In genomic region chr7:132656075-132656474, GRCm38 (mm10) we compare ENCODE assay signal across 8 mouse cellular contexts. TPM values are rescaled to one million over a fixed set of nuclear protein-coding genes. Genes with fewer than 3 reads are reported as not detected.
DNase-seq lines count a peak whose midpoint lies in the region; ATAC-seq and TF ChIP-seq lines count a peak whose summit lies in the region.

No protein-coding gene starts in this region.

- WGBS in forebrain, postnatal 0 days = 11% methylated on average over 9 of the region's 9 CpGs
- WGBS in lung, adult 2 months = 9% methylated on average over 9 of the region's 9 CpGs
- WGBS in neural tube, embryonic 15.5 days = 23% methylated on average over 9 of the region's 9 CpGs

- H3K4me2 ChIP-seq in forebrain, postnatal 0 days (ENCODE audit: low read depth) = no peak overlapping the region
- H3K4me2 ChIP-seq in neural tube, embryonic 15.5 days = peak overlapping the region; percentile 22; the same call in 1 of the 2 replicates

- peak; percentile 88 for ATAC-seq in forebrain, postnatal 0 days
- peak; percentile 71 for ATAC-seq in neural tube, embryonic 15.5 days (ENCODE audit: low FRiP score)

- TF ChIP-seq RAD21 in MEL (IDR thresholded peaks at IDR 0.05; ENCODE audit: low read depth, low read length) = peak; percentile 100

- TF ChIP-seq EP300 in MEL (IDR thresholded peaks at IDR 0.05; ENCODE audit: low read depth in 1 of 2, low read length in 2 of 2) = no peak

- H3K9me3 ChIP-seq in MEL (replicated peaks; ENCODE audit: insufficient read depth, low read length) = no peaks in the 10 kb centered on the region
- no peaks in the 10 kb centered on the region for H3K9me3 ChIP-seq in forebrain, postnatal 0 days (ENCODE audit: low read length)
- no peaks in the 10 kb centered on the region for H3K9me3 ChIP-seq in neural tube, embryonic 15.5 days (replicated peaks)

- DNase-seq in MEL (ENCODE audit: low read depth, low spot score) = peak; percentile 95
- peak; percentile 93 to 94 for DNase-seq in cerebellum, adult 18-20 months
- peak; percentile 94 for DNase-seq in forebrain, postnatal 0 days
- DNase-seq in heart, postnatal 4 days = peak; percentile 94
- DNase-seq in layer of hippocampus, adult 2 months (ENCODE audit: low spot score in 2 of 2) = peak; percentile 88 to 94
- peak; percentile 85 for DNase-seq in lung, adult 2 months
- DNase-seq in testis, postnatal 10 days (ENCODE audit: low spot score) = peak; percentile 93

- H3K4me3 ChIP-seq in MEL (ENCODE audit: control insufficient read depth in 1 of 2, insufficient read depth in 1 of 2, low read depth in 2 of 2, low read length in 2 of 2) = peak overlapping the region; percentile 39 to 41; a peak in 3 of 4 replicates
- H3K4me3 ChIP-seq in forebrain, postnatal 0 days (ENCODE audit: low read depth, low read length) = no peak overlapping the region
- H3K4me3 ChIP-seq in layer of hippocampus, adult 2 months = no peak overlapping the region
- no peak overlapping the region for H3K4me3 ChIP-seq in lung, adult 2 months (replicated peaks; ENCODE audit: extremely low read depth, low read depth, low read length)
- no peak overlapping the region for H3K4me3 ChIP-seq in neural tube, embryonic 15.5 days (replicated peaks)

- H3K9ac ChIP-seq in MEL (ENCODE audit: control insufficient read depth, low read depth, low read length, poor library complexity, severe bottlenecking) = peak overlapping the region; percentile 46
- H3K9ac ChIP-seq in forebrain, postnatal 0 days = no peak overlapping the region
- no peak overlapping the region for H3K9ac ChIP-seq in neural tube, embryonic 15.5 days (replicated peaks)

- no peaks in the 10 kb centered on the region for H3K36me3 ChIP-seq in MEL (ENCODE audit: control insufficient read depth in 1 of 2, insufficient read depth in 2 of 2, low read length in 2 of 2)
- no peaks in the 10 kb centered on the region for H3K36me3 ChIP-seq in forebrain, postnatal 0 days (ENCODE audit: insufficient read depth)
- H3K36me3 ChIP-seq in neural tube, embryonic 15.5 days = no peaks in the 10 kb centered on the region

- peak overlapping the region; percentile 27 for H3K27ac ChIP-seq in MEL (ENCODE audit: control insufficient read depth, low read depth, low read length)
- peak overlapping the region; percentile 68 for H3K27ac ChIP-seq in forebrain, postnatal 0 days (ENCODE audit: low read depth, low read length)
- peak overlapping the region; percentile 82 for H3K27ac ChIP-seq in layer of hippocampus, adult 2 months
- peak overlapping the region; percentile 65 for H3K27ac ChIP-seq in neural tube, embryonic 15.5 days (replicated peaks)

- H3K79me2 ChIP-seq in MEL (ENCODE audit: control insufficient read depth, insufficient read depth, low read length, poor library complexity) = no peaks in the 10 kb centered on the region

- peak; percentile 82 to 100 (median 98) for TF ChIP-seq CTCF in MEL (IDR thresholded peaks at IDR 0.05 in 2 of 3, conservative IDR thresholded peaks at IDR 0.05 in 1 of 3; ENCODE audit: control insufficient read depth in 1 of 3, insufficient read depth in 1 of 3, low read depth in 2 of 3, low read length in 3 of 3, poor library complexity in 1 of 3, severe bottlenecking in 1 of 3)
- TF ChIP-seq CTCF in forebrain, postnatal 0 days (IDR thresholded peaks at IDR 0.05; ENCODE audit: low read depth) = peak; percentile 98
- peak; percentile 81 for TF ChIP-seq CTCF in layer of hippocampus, adult 2 months (conservative IDR thresholded peaks at IDR 0.05)
- peak; percentile 96 for TF ChIP-seq CTCF in lung, adult 2 months (IDR thresholded peaks at IDR 0.05; ENCODE audit: insufficient read depth, low read length)

- TF ChIP-seq POLR2A in MEL (IDR thresholded peaks at IDR 0.05; ENCODE audit: control insufficient read depth in 1 of 2, insufficient read depth in 1 of 2, low read depth in 1 of 2, low read length in 2 of 2, poor library complexity in 1 of 2) = no peak
- TF ChIP-seq POLR2A in lung, adult 2 months (IDR thresholded peaks at IDR 0.05; ENCODE audit: borderline replicate concordance, extremely low read depth, low read depth, low read length) = peak; percentile 20; the same call in 1 of the 2 replicates

- H3K27me3 ChIP-seq in MEL (ENCODE audit: control insufficient read depth in 1 of 2, insufficient read depth in 2 of 2, low read length in 2 of 2) = no peaks in the 10 kb centered on the region
- no peaks in the 10 kb centered on the region for H3K27me3 ChIP-seq in forebrain, postnatal 0 days (ENCODE audit: insufficient read depth, low read length)
- no peaks in the 10 kb centered on the region for H3K27me3 ChIP-seq in neural tube, embryonic 15.5 days (replicated peaks)

- H3K4me1 ChIP-seq in MEL (ENCODE audit: control insufficient read depth in 1 of 2, insufficient read depth in 2 of 2, low read length in 2 of 2) = no peaks in the 10 kb centered on the region
- H3K4me1 ChIP-seq in forebrain, postnatal 0 days (ENCODE audit: insufficient read depth) = 0 out of 2 replicates have a peak, but pooled peaks cover 4% of the 10 kb centered on the region
- H3K4me1 ChIP-seq in lung, adult 2 months (ENCODE audit: control insufficient read depth, insufficient read depth, low read length) = peaks cover 29% of the 10 kb centered on the region
- peaks cover 19% of the 10 kb centered on the region for H3K4me1 ChIP-seq in neural tube, embryonic 15.5 days

TF ChIP-seq in MEL, 35 proteins besides CTCF, POLR2A, EP300 and RAD21 (continues in another document):
- no peak for TF ChIP-seq TBP (IDR thresholded peaks at IDR 0.05; ENCODE audit: low read depth, low read length)
- TF ChIP-seq ZNF384 (IDR thresholded peaks at IDR 0.05; ENCODE audit: low read depth, low read length) = no peak
- no peak for TF ChIP-seq NELFE (IDR thresholded peaks at IDR 0.05; ENCODE audit: low read depth, low read length)
- TF ChIP-seq CHD1 (IDR thresholded peaks at IDR 0.05; ENCODE audit: low read depth, low read length) = no peak
- TF ChIP-seq CHD2 (IDR thresholded peaks at IDR 0.05; ENCODE audit: low read length) = no peak
- no peak for TF ChIP-seq ETS1 (IDR thresholded peaks at IDR 0.05; ENCODE audit: low read depth, low read length)
- peak; percentile 99 for TF ChIP-seq SMC3 (IDR thresholded peaks at IDR 0.05; ENCODE audit: low read depth, low read length)
- TF ChIP-seq BHLHE40 (IDR thresholded peaks at IDR 0.05; ENCODE audit: borderline replicate concordance, low read depth, low read length) = peak; percentile 18; the same call in 1 of the 2 replicates
- TF ChIP-seq MAX (IDR thresholded peaks at IDR 0.05; ENCODE audit: low read length) = 0 out of 2 replicates have a peak, but pooled peaks have one; percentile 20
- peak; percentile 38; the same call in 1 of the 2 replicates for TF ChIP-seq USF1 (IDR thresholded peaks at IDR 0.05; ENCODE audit: low read depth, low read length)
- TF ChIP-seq UBTF (IDR thresholded peaks at IDR 0.05; ENCODE audit: borderline replicate concordance, insufficient read depth, low read depth, low read length) = no peak
- TF ChIP-seq MEF2A (IDR thresholded peaks at IDR 0.05; ENCODE audit: extremely low read depth, insufficient replicate concordance, low read depth, low read length, poor library complexity, severe bottlenecking) = no peak
- TF ChIP-seq MYC (IDR thresholded peaks at IDR 0.05; ENCODE audit: low read depth, low read length) = peak; percentile 56; the same call in 1 of the 2 replicates
- peak; percentile 61; the same call in 1 of the 2 replicates for TF ChIP-seq MAZ (IDR thresholded peaks at IDR 0.05; ENCODE audit: low read depth, low read length)
- TF ChIP-seq MAFK (IDR thresholded peaks at IDR 0.05; ENCODE audit: borderline replicate concordance, low read depth, low read length) = no peak
- TF ChIP-seq ZC3H11A (IDR thresholded peaks at IDR 0.05; ENCODE audit: low read depth, low read length) = peak; percentile 97
- TF ChIP-seq RCOR1 (IDR thresholded peaks at IDR 0.05; ENCODE audit: low read depth, low read length) = no peak
- TF ChIP-seq ZMIZ1 (IDR thresholded peaks at IDR 0.05; ENCODE audit: low read depth, low read length) = 0 out of 2 replicates have a peak, but pooled peaks have one; percentile 44
- TF ChIP-seq POLR2AphosphoS5 (IDR thresholded peaks at IDR 0.05; ENCODE audit: borderline replicate concordance, low read depth, low read length) = no peak
- no peak for TF ChIP-seq KAT2A (conservative IDR thresholded peaks at IDR 0.05; ENCODE audit: low read depth, low read length)
- no peak; the same call in 1 of the 2 replicates for TF ChIP-seq MXI1 (IDR thresholded peaks at IDR 0.05; ENCODE audit: low read depth, low read length)
- peak; percentile 65; the same call in 1 of the 2 replicates for TF ChIP-seq SIN3A (IDR thresholded peaks at IDR 0.05; ENCODE audit: low read length)
- TF ChIP-seq GATA1 (IDR thresholded peaks at IDR 0.05; ENCODE audit: low read depth, low read length) = no peak
- TF ChIP-seq TAL1 (IDR thresholded peaks at IDR 0.05; ENCODE audit: low read length) = no peak
- TF ChIP-seq MYB (IDR thresholded peaks at IDR 0.05; ENCODE audit: low read depth, low read length) = no peak
- TF ChIP-seq POLR2AphosphoS2 (IDR thresholded peaks at IDR 0.05; ENCODE audit: low read length) = no peak

RNA-seq across cellular contexts. Expression of gene Lhpp, which starts 45.6 kb away (rescaled TPM):
- 30.3 and 31.0 TPM in 2 replicates for total RNA-seq in MEL (2012; rRNA removed)
- polyA plus RNA-seq in MEL (2012; ENCODE audit: insufficient read depth in 1 of 2, insufficient read length in 2 of 2, low read depth in 1 of 2, low replicate concordance in 2 of 2, missing spikeins in 1 of 2) = 10 to 100 TPM in 1 of 2 experiments, not detected in 1; 39.3 TPM
- 37.5 and 40.7 TPM in 2 replicates for total RNA-seq in forebrain, postnatal 0 days (2014; rRNA removed)
- 50.1 and 53.8 TPM in 2 replicates for polyA plus RNA-seq in forebrain, postnatal 0 days (2015; fragmentation: Nextera tagmentation; extraction: Ambion mirVana)
- total RNA-seq in heart, postnatal 4 days (2021) = 10 to 100 TPM; 21.4 to 25.4 TPM
- 10 to 100 TPM; 22.9 to 25.3 TPM for total RNA-seq in layer of hippocampus, adult 2 months (2021)
- polyA plus RNA-seq in lung, adult 2 months (2012; rRNA removed) = 12.4 and 17.1 TPM in 2 replicates
- 41.4 and 46.9 TPM in 2 replicates for polyA plus RNA-seq in neural tube, embryonic 15.5 days (2015; fragmentation: Nextera tagmentation; extraction: Ambion mirVana)

RNA-seq across cellular contexts. Expression of gene Nkx1-2, which starts 56.6 kb away (rescaled TPM):
- 1.5 and 2.4 TPM in 2 replicates for total RNA-seq in MEL (2012; rRNA removed)
- 1 to 10 TPM in 1 of 2 experiments, not detected in 1; 2.8 TPM for polyA plus RNA-seq in MEL (2012; ENCODE audit: insufficient read depth in 1 of 2, insufficient read length in 2 of 2, low read depth in 1 of 2, low replicate concordance in 2 of 2, missing spikeins in 1 of 2)
- total RNA-seq in forebrain, postnatal 0 days (2014; rRNA removed) = 0.08 TPM in 1 of 2 replicates, not detected in the other
- polyA plus RNA-seq in forebrain, postnatal 0 days (2015; fragmentation: Nextera tagmentation; extraction: Ambion mirVana) = not detected in 2 replicates
- not detected for total RNA-seq in heart, postnatal 4 days (2021)
- total RNA-seq in layer of hippocampus, adult 2 months (2021) = not detected
- polyA plus RNA-seq in lung, adult 2 months (2012; rRNA removed) = not detected in 2 replicates
- polyA plus RNA-seq in neural tube, embryonic 15.5 days (2015; fragmentation: Nextera tagmentation; extraction: Ambion mirVana) = 0.11 and 0.46 TPM in 2 replicates

Comparison
In these comparisons a context has a peak if more than half of its experiments do, and no peak if none do; other contexts are left out.
1. H3K27ac ChIP-seq: peak in every context shown above with its lines; median percentile 82 in layer of hippocampus, adult 2 months; 68 in forebrain, postnatal 0 days; 65 in neural tube, embryonic 15.5 days; 27 in MEL.
2. H3K4me3 ChIP-seq: peak in MEL (2 of 2); none in forebrain, postnatal 0 days (single experiment), layer of hippocampus, adult 2 months (single experiment), lung, adult 2 months (single experiment) and neural tube, embryonic 15.5 days (single experiment).
3. Peak in every context shown above with its lines, with median percentiles within 50 percentile points of each other: DNase-seq and CTCF ChIP-seq.